Mouse (Mus musculus) embryonic facial prominence, embryonic 10.5 days (tissue): Measurements from ENCODE around the gene Hecw1. TPM values are rescaled to one million over a fixed set of nuclear protein-coding genes. Genes with fewer than 3 reads are reported as not detected.

Experiments
- DNase-seq: peaks from one replicate; pipeline ENCODE4 v3.0.0-alpha.2; 2017; ENCODE audit warnings: low spot score
- H3K27ac ChIP-seq: fragments of 300-500 bp; sonication (generic); replicated peaks from 2 replicates; pipeline ENCODE4 v1.5.1; 2016; ENCODE audit warnings: mild to moderate bottlenecking
- H3K27me3 ChIP-seq: fragments of 300-500 bp; sonication (generic); replicated peaks from 2 replicates; pipeline ENCODE4 v1.6.1; 2016; ENCODE audit warnings: low read depth, mild to moderate bottlenecking; ENCODE audit not compliant: poor library complexity, severe bottlenecking
- H3K36me3 ChIP-seq: fragments of 300-500 bp; sonication (generic); replicated peaks from 2 replicates; pipeline ENCODE4 v1.6.1; 2016; ENCODE audit warnings: mild to moderate bottlenecking, moderate library complexity
- H3K4me1 ChIP-seq: fragments of 300-500 bp; sonication (generic); 2 replicates; pipeline ENCODE4 v1.6.1; 2016
- H3K4me3 ChIP-seq: fragments of 300-500 bp; sonication (generic); 2 replicates; pipeline ENCODE4 v1.5.1; 2016; ENCODE audit warnings: mild to moderate bottlenecking, moderate library complexity
- H3K9me3 ChIP-seq: fragments of 300-500 bp; sonication (generic); 2 replicates; pipeline ENCODE4 v1.6.1; 2016; ENCODE audit warnings: mild to moderate bottlenecking
- WGBS: fragments of 180-500 bp; shearing (Covaris S2); methylation state at CpG from one replicate; pipeline ENCODE4 v1.1.7; 2016; 5-methylcytosine and 5-hydroxymethylcytosine counted together
- polyA plus RNA-seq: library from polyadenylated mRNA; unstranded; fragments of >200 nt; fragmentation: Nextera tagmentation; extraction: Ambion mirVana; gene quantifications from 2 replicates; pipeline ENCODE4 v1.2.1, GENCODE M21; 2016

Gene Hecw1
- polyA plus RNA-seq, 1 experiment from 2014 or later, result 1.6 TPM

DNA sequence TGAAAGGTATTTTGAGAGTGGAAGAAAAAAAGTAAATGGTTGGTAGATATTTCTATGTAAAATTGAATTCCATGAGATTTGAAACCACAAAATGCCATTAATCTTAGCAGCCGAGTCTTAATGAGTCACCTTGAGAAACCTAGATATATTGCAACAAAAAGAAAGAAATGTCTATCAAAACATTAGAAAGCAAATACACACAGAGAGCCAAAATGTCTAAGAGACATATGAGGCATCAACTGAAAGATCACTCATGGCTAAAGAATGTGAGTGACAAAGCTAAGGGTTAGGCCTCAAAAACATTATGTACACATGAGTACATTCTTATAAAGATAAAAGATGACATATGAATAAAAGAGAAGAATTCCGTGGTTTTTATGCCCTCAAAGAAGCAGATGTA lies 26.1 kb downstream of the Hecw1 start:
- no peak overlapping the region for H3K4me3 ChIP-seq
- H3K9me3 ChIP-seq, result no peaks in the 10 kb centered on the region
- 77% methylated on average over 2 of the region's 2 CpGs for WGBS
- H3K36me3 ChIP-seq, result no peaks in the 10 kb centered on the region
- no peak overlapping the region for H3K27ac ChIP-seq
- no peaks in the 10 kb centered on the region for H3K4me1 ChIP-seq
- no peak for DNase-seq
- H3K27me3 ChIP-seq, result no peaks in the 10 kb centered on the region

DNA sequence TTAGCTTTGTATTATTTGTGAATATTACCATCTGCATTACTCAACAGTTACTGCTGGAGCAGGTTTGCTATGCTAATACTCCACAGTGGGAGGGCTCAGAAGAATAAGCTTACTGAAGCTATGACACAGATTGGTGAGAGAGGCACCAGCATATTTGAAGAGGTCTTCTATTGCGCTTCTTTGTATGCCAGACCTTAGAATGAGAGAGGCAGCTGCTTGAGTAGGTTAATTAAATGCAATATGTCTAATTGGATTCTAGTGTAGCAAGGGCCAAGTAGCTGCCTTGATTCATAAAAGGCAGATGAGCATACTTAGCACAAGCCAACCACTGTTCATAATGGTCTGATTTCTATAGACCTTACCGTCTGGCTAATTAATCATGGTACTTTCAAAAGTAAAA lies 35.2 kb downstream of the Hecw1 start:
- Histone ChIP-seq H3K9me3 (no peaks in the 10 kb centered on the region), H3K4me3 (no peak overlapping the region), H3K36me3 (no peaks in the 10 kb centered on the region), H3K4me1 (no peaks in the 10 kb centered on the region), H3K27ac (no peak overlapping the region), H3K27me3 (no peaks in the 10 kb centered on the region)
- DNase-seq, result no peak
- 92% methylated on average over 2 of the region's 2 CpGs for WGBS

DNA sequence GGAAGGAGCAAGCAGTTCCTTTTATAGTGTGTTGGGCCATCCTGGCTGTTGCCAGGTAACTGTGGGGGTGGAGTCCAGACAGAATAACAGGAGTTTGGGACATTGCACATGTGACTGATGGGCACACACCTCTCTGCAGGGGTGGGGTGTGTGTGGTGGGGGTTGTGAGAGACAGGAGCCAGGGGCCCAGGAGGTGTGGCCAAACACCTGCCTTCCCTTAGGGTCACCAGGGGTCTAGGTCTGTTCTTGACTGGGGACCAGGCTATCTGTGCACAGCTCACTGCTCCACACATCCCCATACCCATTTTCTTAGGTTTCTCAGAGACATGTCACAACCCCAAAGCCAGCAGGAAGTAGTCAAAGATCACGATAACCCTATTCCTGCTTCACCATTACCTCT lies 51.9 kb downstream of the Hecw1 start:
- Histone ChIP-seq H3K4me3 (no peak overlapping the region), H3K27ac (no peak overlapping the region), H3K4me1 (no peaks in the 10 kb centered on the region), H3K36me3 (no peaks in the 10 kb centered on the region), H3K9me3 (no peaks in the 10 kb centered on the region), H3K27me3 (no peaks in the 10 kb centered on the region)
- DNase-seq, result no peak
- WGBS, result 91% methylated on average over 1 of the region's 1 CpGs

DNA sequence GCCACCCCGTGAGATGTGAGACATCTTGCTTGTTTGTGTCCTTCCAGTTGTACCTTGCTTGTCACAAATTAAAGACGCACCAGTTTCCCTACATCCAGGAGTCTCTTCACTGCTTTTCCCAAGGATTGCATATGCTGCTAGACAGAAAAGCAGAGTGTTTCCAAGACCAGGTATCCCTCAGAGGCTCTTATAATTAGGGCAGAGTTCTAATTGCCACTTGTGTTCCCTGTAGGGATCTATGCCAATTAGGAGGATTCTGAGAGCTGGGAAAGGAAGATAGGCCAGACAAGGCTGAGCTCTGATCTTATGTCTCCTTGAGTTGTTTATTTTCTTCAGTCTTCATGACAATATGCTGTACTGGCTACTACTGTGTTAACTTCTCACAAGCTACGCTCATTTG lies 55.5 kb downstream of the Hecw1 start:
- no peak for DNase-seq
- no peak overlapping the region for H3K27ac ChIP-seq
- no peaks in the 10 kb centered on the region for H3K36me3 ChIP-seq
- no peaks in the 10 kb centered on the region for H3K9me3 ChIP-seq
- WGBS, result 81% methylated on average over 3 of the region's 3 CpGs
- H3K4me3 ChIP-seq, result no peak overlapping the region
- no peaks in the 10 kb centered on the region for H3K27me3 ChIP-seq
- H3K4me1 ChIP-seq, result no peaks in the 10 kb centered on the region

DNA sequence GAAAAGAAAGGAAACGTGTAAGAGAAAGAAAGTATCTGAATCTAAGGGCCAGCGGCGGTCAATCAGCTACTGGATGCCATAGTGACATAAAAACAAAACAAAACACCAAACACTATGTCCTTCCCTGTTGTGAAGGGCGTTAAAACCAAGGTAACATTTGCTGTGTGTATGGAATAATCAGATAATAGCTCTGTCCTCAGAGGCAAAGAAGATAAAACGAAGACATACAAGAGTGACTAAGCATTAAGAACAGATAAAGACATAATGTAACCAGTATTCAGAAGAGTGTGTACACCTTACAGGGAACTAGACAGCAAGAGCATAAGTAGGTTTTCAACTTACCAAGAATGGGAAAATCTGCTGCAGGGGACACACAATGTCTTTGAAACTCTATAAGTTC lies 62.0 kb downstream of the Hecw1 start:
- H3K4me1 ChIP-seq, result no peaks in the 10 kb centered on the region
- no peaks in the 10 kb centered on the region for H3K36me3 ChIP-seq
- WGBS, result 85% methylated on average over 5 of the region's 5 CpGs
- H3K4me3 ChIP-seq, result no peak overlapping the region
- H3K27me3 ChIP-seq, result no peaks in the 10 kb centered on the region
- no peak for DNase-seq
- no peak overlapping the region for H3K27ac ChIP-seq
- no peaks in the 10 kb centered on the region for H3K9me3 ChIP-seq

DNA sequence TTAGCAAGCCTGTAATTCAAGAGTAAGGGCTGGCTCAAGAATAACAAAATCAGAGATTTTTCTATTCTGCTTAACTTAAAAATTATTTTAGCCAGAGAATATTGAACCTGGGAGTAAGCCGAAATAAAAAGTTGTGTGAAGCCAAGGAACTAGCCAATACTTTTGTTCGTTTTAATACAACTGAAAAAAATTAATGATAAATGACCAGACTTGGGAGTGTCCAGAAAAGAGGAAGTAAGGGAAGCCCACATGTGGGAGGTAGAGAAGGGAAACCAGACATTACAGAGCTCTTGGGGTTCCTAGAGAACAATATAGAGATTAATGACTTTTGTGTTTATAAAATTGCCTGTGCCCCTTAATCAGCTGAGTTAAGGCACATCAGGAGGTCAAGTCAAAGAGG lies 66.0 kb downstream of the Hecw1 start:
- no peaks in the 10 kb centered on the region for H3K4me1 ChIP-seq
- WGBS, result 92% methylated on average over 2 of the region's 2 CpGs
- H3K4me3 ChIP-seq, result no peak overlapping the region
- DNase-seq, result no peak
- H3K9me3 ChIP-seq, result no peaks in the 10 kb centered on the region
- no peaks in the 10 kb centered on the region for H3K36me3 ChIP-seq
- no peaks in the 10 kb centered on the region for H3K27me3 ChIP-seq
- H3K27ac ChIP-seq, result no peak overlapping the region

DNA sequence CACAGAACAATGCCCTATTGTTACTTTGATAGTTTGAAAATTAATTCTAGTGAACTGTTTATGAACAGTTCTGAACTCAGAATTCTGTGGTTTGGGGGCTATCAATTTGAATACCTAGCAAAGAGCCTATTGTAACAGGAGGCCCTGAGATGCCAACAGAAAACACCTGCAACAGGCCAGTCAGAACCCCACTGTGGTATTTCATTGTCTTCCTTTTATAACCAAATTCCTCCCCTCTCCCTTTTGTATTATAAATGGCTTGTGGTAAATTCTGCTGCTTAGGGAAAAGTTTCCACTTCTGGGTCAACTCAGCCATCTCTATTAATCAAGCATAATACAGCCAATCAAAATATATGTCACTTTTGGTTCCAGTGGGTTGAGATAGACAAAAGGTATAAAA lies 83.5 kb downstream of the Hecw1 start:
- no peaks in the 10 kb centered on the region for H3K27me3 ChIP-seq
- DNase-seq, result no peak
- H3K36me3 ChIP-seq, result no peaks in the 10 kb centered on the region
- no peak overlapping the region for H3K4me3 ChIP-seq
- no peak overlapping the region for H3K27ac ChIP-seq
- no peaks in the 10 kb centered on the region for H3K4me1 ChIP-seq
- no peaks in the 10 kb centered on the region for H3K9me3 ChIP-seq

DNA sequence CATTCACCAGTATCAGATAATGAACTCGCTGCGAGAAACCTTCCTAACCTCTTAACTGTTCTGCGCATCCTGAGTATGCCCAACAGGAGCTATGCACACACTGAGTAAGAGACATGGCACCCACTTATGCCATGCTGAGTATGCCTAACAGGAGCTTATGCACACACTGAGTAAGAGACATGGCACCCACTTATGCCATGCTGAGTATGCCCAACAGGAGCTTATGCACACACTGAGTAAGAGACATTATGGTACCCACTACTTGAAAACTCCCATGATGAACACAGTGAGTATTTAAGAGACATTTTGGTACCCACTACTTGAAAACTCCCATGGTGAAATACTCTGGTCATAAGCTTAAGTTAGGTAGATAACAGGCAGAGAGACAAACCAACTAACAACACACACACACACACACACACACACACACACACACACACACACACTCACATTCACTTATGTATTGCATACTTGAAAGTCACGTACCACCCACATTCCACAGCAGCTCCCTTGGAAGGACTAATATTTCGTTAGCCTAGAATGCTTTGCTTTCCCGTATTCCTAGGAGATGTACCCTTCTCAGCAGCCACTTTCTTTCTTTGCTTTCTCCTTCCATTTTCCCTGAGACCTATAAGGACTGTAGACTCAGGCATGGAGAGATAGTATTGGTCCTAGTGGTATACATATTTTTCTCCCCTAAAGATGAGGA lies 94.0 kb downstream of the Hecw1 start:
- Histone ChIP-seq H3K4me3 (no peak overlapping the region), H3K36me3 (no peaks in the 10 kb centered on the region), H3K27me3 (no peaks in the 10 kb centered on the region), H3K9me3 (no peaks in the 10 kb centered on the region), H3K4me1 (no peaks in the 10 kb centered on the region), H3K27ac (no peak overlapping the region)
- DNase-seq, result no peak
- WGBS, result 91% methylated on average over 6 of the region's 6 CpGs

DNA sequence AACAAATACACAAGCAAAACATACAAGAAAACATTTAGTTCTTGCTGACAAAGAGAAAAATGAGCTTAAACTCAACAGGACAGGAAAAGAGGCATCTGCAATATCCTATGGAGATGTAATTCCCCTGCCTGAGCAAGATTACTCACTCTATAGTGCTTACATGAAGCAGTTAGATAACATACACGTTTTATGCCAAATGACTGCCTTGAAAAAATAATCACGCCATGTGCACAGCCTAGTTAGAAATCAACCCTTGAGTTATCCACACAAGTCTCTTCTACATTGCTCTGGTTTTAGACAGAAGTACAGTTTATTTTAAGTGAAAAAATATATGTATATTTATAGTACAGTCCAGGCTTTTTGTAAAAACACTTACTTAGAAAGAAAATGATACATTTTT lies 98.2 kb downstream of the Hecw1 start:
- DNase-seq, result no peak
- Histone ChIP-seq H3K36me3 (no peaks in the 10 kb centered on the region), H3K27me3 (no peaks in the 10 kb centered on the region), H3K9me3 (no peaks in the 10 kb centered on the region), H3K27ac (no peak overlapping the region), H3K4me3 (no peak overlapping the region), H3K4me1 (no peaks in the 10 kb centered on the region)
- 83% methylated on average over 2 of the region's 2 CpGs for WGBS

DNA sequence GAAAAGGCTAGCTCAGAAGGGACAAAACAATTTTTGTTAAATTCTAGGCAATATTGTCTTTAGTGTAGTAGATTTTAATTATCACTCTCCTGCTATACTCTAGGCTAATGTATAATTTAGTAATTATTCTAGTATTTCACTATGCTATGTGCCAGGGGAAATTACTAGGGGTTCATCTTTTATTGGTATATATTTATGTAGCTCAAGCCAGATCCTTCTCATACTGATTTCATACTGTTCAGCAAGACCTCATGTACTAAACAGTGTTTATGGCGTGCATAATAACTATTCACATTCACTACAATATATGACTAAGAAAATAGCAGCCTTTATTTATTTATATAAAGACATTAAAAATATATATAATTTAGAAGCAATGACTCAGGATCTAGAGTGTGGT lies 109.6 kb downstream of the Hecw1 start:
- DNase-seq, result no peak
- no peaks in the 10 kb centered on the region for H3K4me1 ChIP-seq

DNA sequence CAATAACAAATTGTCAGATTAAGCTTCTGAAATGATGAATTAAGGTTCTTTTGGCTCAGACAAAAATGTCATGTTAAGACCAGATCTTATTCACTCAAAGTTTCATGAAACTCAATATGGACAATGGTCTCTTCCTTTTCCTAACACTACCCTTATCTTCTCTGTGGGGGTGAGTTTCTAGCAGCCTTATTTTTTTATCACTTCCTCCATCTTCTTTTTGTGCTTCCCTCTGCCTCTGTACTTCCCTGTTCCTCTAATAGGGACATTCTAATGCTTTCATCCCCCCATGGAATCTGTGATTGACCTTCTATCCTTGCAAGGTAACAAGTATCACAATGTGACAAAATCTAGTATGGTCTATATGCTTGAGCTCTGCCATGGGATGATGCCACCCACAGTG lies 148.6 kb downstream of the Hecw1 start:
- DNase-seq, result no peak
- Histone ChIP-seq H3K36me3 (no peaks in the 10 kb centered on the region), H3K27me3 (no peaks in the 10 kb centered on the region), H3K4me1 (no peaks in the 10 kb centered on the region), H3K9me3 (no peaks in the 10 kb centered on the region), H3K4me3 (no peak overlapping the region), H3K27ac (no peak overlapping the region)

More for the DNA sequence above, 109.6 kb downstream of the Hecw1 start:
- no peaks in the 10 kb centered on the region for H3K27me3 ChIP-seq
- H3K36me3 ChIP-seq, result no peaks in the 10 kb centered on the region
- no peak overlapping the region for H3K27ac ChIP-seq
- H3K9me3 ChIP-seq, result no peaks in the 10 kb centered on the region
- no peak overlapping the region for H3K4me3 ChIP-seq
- WGBS, result 81% methylated on average over 1 of the region's 1 CpGs

DNA sequence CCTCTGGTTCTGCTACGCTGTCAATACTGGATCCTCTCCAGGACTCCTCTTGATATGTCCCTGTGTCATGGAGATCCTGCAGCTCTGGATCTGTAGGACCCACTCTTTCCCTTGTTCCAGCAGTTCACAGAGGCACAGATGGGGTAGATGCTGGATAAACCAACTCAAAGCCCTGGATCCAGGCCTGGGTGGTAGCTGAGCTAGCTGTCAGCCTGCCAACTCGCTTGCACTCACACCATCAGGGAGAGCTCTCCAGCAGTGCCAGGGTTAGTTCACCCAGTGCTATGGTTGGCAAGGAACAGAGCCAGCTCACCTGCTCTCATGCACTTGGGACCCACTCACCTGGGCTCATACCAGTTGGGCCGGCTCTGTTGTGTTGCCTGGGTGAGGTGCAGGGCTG lies 157.5 kb downstream of the Hecw1 start:
- Histone ChIP-seq H3K27me3 (no peaks in the 10 kb centered on the region), H3K9me3 (no peaks in the 10 kb centered on the region), H3K4me1 (no peaks in the 10 kb centered on the region), H3K4me3 (no peak overlapping the region), H3K27ac (no peak overlapping the region), H3K36me3 (no peaks in the 10 kb centered on the region)
- 92% methylated on average over 3 of the region's 3 CpGs for WGBS
- no peak for DNase-seq

DNA sequence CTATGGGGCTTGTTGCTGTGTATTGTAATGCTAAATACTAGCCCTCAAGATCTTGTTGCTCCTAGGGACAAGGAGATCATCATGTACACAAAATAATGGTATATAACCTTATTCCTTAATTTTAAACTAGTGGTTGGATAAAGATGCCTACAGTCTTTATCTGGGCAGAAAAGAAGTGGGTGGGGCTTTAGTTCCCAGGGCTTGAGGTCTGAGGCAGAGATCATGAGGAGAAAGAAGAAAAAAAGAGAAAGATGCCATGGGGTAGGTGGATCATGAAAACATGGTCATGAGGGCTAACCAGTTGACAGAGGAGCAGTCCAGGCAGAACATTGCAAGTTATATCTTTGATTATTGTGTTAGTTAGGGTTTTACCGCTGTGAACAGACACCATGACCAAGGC lies 195.8 kb downstream of the Hecw1 start:
- Histone ChIP-seq H3K9me3 (no peaks in the 10 kb centered on the region; the same call in 1 of the 2 replicates), H3K4me3 (no peak overlapping the region), H3K4me1 (no peaks in the 10 kb centered on the region), H3K27me3 (no peaks in the 10 kb centered on the region), H3K36me3 (no peaks in the 10 kb centered on the region), H3K27ac (no peak overlapping the region)
- no peak for DNase-seq
- WGBS, result 96% methylated on average over 1 of the region's 1 CpGs

DNA sequence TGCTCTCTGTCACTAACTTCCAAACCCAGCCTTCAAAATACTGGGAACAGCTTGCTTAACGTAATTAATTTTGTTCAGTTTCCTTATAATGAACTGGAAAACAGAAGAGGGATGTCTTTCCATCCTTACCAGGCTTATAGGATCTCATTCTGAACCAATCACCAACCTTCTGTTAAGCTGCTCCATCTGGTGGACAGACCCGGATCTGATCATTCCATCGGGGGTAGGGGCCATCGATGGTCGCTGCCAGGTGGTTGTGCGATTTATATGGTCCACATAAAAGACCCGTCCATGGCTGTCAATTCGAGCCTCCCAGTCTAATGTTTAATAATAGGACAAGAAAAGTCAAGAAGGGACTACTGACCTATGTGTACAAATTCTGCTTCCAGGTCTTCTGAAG lies 216.4 kb downstream of the Hecw1 start:
- no peak for DNase-seq
- Histone ChIP-seq H3K4me1 (no peaks in the 10 kb centered on the region), H3K36me3 (no peaks in the 10 kb centered on the region), H3K9me3 (no peaks in the 10 kb centered on the region), H3K27ac (no peak overlapping the region), H3K27me3 (no peaks in the 10 kb centered on the region), H3K4me3 (no peak overlapping the region)
- 30% methylated on average over 8 of the region's 8 CpGs for WGBS
